Mouse (Mus musculus) bone marrow, adult 2 months (tissue): ENCODE data around the gene Ipmk.

Source experiments
- CTCF ChIP-seq: fragments of 200-500 bp; IDR thresholded peaks from 2 replicates; pipeline ENCODE4 v1.5.1; 2011; ENCODE audit warnings: low read length, control low read depth; ENCODE audit not compliant: control insufficient read depth, insufficient read depth
- POLR2A ChIP-seq: fragments of 200-500 bp; IDR thresholded peaks from 2 replicates; pipeline ENCODE4 v1.6.1; 2011; ENCODE audit warnings: low read depth, mild to moderate bottlenecking, control low read depth, low read length, borderline replicate concordance; ENCODE audit not compliant: control insufficient read depth

DNA sequence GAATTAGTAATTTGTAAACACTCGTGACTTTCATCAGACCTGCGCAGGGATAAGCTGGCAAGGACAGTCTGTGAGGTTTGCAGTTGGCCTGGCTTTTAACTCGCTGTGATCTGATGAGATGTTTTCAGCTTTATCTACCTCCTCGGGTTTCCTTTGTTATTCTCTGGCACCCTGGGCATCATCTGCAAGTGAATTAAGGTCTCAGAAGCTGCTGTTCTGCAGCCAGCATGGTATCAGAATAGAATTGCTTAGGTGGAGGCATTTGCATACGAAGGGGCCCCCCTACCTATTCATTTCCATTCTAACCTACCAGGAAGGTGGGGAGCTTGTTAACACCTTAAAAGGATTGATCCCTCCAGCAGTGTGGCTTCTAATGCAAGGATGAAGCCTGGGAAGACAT, 100.7 kb downstream of the Ipmk start:
- TF ChIP-seq POLR2A: no peak
- no peak for TF ChIP-seq CTCF
